Mouse (Mus musculus): ENCODE measurements around the gene Crabp2. TPM values are rescaled to one million over a fixed set of nuclear protein-coding genes. Genes with fewer than 3 reads are reported as not detected.

Crabp2 gene
- polyA plus RNA-seq, 1 experiment from 2014 or later: 35.9 TPM

- H3K9ac ChIP-seq (ENCODE audit: low read length): no peak overlapping the region
- H3K27me3 ChIP-seq (replicated peaks; ENCODE audit: control insufficient read depth, insufficient read depth, low read length): peaks cover 47% of the 10 kb centered on the region
- DNase-seq (ENCODE audit: low spot score) (no peak), ATAC-seq (no peak)
- H3K4me3 ChIP-seq (ENCODE audit: low read depth, low read length): no peak overlapping the region
- H3K27ac ChIP-seq (ENCODE audit: low read depth, low read length): no peak overlapping the region
- peaks cover 8% of the 10 kb centered on the region for H3K4me1 ChIP-seq (ENCODE audit: control insufficient read depth, insufficient read depth, low read length)
- H3K36me3 ChIP-seq (ENCODE audit: control insufficient read depth, insufficient read depth, low read length): no peaks in the 10 kb centered on the region
- H3K9me3 ChIP-seq (replicated peaks; ENCODE audit: control insufficient read depth, low read length): no peaks in the 10 kb centered on the region
- WGBS: 5% methylated on average over 5 of the region's 6 CpGs
- H3K4me2 ChIP-seq (ENCODE audit: low read length): no peak overlapping the region
Observed at GRCm38 (mm10) chr3:87993436-87993835, 45.0 kb downstream of the Crabp2 start.

DNA sequence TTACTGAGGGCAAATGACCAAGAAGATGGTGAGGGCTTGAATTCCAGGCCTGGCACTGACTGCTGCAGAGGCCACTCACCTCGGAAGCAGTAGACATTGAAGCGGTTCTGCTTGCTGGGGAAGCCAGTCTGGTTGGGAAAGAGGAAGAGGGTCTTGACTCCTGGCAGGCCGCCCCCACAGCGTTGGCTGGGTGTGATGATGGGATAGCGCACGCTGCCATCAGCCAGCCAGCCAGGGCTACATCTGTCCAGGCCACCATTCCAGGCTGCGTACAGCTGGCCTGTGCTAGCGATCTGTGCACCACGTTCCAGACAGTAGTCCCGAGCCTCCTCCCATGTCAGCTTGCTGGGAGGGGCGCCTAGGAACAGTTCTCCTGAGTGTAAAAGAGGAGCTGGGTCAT is 46.9 kb downstream of the Crabp2 start:
- Histone ChIP-seq H3K36me3 (ENCODE audit: control insufficient read depth, insufficient read depth, low read length) (no peaks in the 10 kb centered on the region), H3K4me1 (ENCODE audit: control insufficient read depth, insufficient read depth, low read length) (peaks cover 18% of the 10 kb centered on the region)

GRCm38 (mm10) chr3:87996401-87996800 is 47.9 kb downstream of the Crabp2 start:
- Histone ChIP-seq H3K4me3 (ENCODE audit: low read depth, low read length) (no peak overlapping the region), H3K27ac (ENCODE audit: low read depth, low read length) (no peak overlapping the region), H3K27me3 (replicated peaks; ENCODE audit: control insufficient read depth, insufficient read depth, low read length) (peaks cover 76% of the 10 kb centered on the region), H3K4me1 (ENCODE audit: control insufficient read depth, insufficient read depth, low read length) (peaks cover 21% of the 10 kb centered on the region), H3K36me3 (ENCODE audit: control insufficient read depth, insufficient read depth, low read length) (no peaks in the 10 kb centered on the region), H3K4me2 (ENCODE audit: low read length) (peak overlapping the region; percentile 59), H3K9ac (ENCODE audit: low read length) (no peak overlapping the region), H3K9me3 (replicated peaks; ENCODE audit: control insufficient read depth, low read length) (no peaks in the 10 kb centered on the region)
- no peak for ATAC-seq
- 2% methylated on average over 15 of the region's 15 CpGs for WGBS
- no peak for DNase-seq (ENCODE audit: low spot score)

More for the DNA sequence above, 46.9 kb downstream of the Crabp2 start:
- 27% methylated on average over 11 of the region's 11 CpGs for WGBS
- H3K27ac ChIP-seq (ENCODE audit: low read depth, low read length): no peak overlapping the region
- H3K9ac ChIP-seq (ENCODE audit: low read length): no peak overlapping the region
- ATAC-seq (no peak), DNase-seq (ENCODE audit: low spot score) (no peak)
- no peaks in the 10 kb centered on the region for H3K9me3 ChIP-seq (replicated peaks; ENCODE audit: control insufficient read depth, low read length)
- peaks cover 66% of the 10 kb centered on the region for H3K27me3 ChIP-seq (replicated peaks; ENCODE audit: control insufficient read depth, insufficient read depth, low read length)
- no peak overlapping the region for H3K4me3 ChIP-seq (ENCODE audit: low read depth, low read length)
- no peak overlapping the region for H3K4me2 ChIP-seq (ENCODE audit: low read length)

DNA sequence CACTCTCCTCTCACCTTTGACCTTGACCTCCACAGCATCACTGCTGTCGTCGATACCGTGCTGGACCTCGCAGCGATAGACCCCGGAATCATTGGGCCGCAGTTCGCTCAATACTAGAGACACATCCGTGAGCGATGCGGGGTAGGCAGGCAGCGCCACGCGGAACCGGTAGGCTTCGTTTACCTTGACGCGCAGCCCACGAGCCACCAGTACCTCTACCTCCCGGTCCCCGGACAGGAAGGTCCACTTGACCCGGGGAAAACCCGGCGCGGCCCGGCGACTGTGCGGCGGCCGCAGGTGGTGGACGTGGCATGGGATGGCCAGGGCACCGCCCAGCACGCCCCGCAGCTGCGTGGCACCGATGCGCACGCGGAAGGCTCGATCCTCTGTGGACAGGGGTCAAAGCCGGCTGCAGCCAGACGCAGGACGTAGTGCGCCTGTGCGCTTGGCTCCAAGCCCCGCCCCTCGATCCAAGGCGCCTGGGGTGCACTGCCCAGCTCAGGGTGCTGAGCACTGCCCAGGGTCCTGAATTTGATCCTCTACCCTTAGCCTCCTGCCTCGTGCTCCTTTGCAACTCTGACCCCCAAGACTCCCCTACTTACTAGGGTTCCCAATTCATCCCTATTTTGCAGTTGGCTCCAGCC is 48.6 kb downstream of the Crabp2 start:
- WGBS: under 1% methylated on average over 48 of the region's 49 CpGs
- no peak for DNase-seq (ENCODE audit: low spot score)
- no peaks in the 10 kb centered on the region for H3K9me3 ChIP-seq (replicated peaks; ENCODE audit: control insufficient read depth, low read length)
- no peak overlapping the region for H3K27ac ChIP-seq (ENCODE audit: low read depth, low read length)
- no peak for ATAC-seq
- peak overlapping the region; percentile 59 for H3K4me2 ChIP-seq (ENCODE audit: low read length)
- peak overlapping the region; percentile 30 for H3K4me3 ChIP-seq (ENCODE audit: low read depth, low read length)
- H3K36me3 ChIP-seq (ENCODE audit: control insufficient read depth, insufficient read depth, low read length): no peaks in the 10 kb centered on the region
- peaks cover 21% of the 10 kb centered on the region for H3K4me1 ChIP-seq (ENCODE audit: control insufficient read depth, insufficient read depth, low read length)
- peak overlapping the region; percentile 46 for H3K9ac ChIP-seq (ENCODE audit: low read length)
- H3K27me3 ChIP-seq (replicated peaks; ENCODE audit: control insufficient read depth, insufficient read depth, low read length): peaks cover 83% of the 10 kb centered on the region

GRCm38 (mm10) chr3:87998747-87999146 is 50.3 kb downstream of the Crabp2 start:
- H3K36me3 ChIP-seq (ENCODE audit: control insufficient read depth, insufficient read depth, low read length): no peaks in the 10 kb centered on the region
- H3K27me3 ChIP-seq (replicated peaks; ENCODE audit: control insufficient read depth, insufficient read depth, low read length): peaks cover 91% of the 10 kb centered on the region
- ATAC-seq: peak; percentile 32; the same call in 1 of the 2 replicates
- H3K27ac ChIP-seq (ENCODE audit: low read depth, low read length): no peak overlapping the region
- WGBS: under 1% methylated on average over 6 of the region's 7 CpGs
- peak overlapping the region; percentile 64; the same call in 1 of the 2 replicates for H3K9ac ChIP-seq (ENCODE audit: low read length)
- peaks cover 21% of the 10 kb centered on the region for H3K4me1 ChIP-seq (ENCODE audit: control insufficient read depth, insufficient read depth, low read length)
- peak; percentile 75 for DNase-seq (ENCODE audit: low spot score)
- H3K9me3 ChIP-seq (replicated peaks; ENCODE audit: control insufficient read depth, low read length): no peaks in the 10 kb centered on the region
- H3K4me3 ChIP-seq (ENCODE audit: low read depth, low read length): peak overlapping the region; percentile 44
- peak overlapping the region; percentile 83 for H3K4me2 ChIP-seq (ENCODE audit: low read length)

DNA sequence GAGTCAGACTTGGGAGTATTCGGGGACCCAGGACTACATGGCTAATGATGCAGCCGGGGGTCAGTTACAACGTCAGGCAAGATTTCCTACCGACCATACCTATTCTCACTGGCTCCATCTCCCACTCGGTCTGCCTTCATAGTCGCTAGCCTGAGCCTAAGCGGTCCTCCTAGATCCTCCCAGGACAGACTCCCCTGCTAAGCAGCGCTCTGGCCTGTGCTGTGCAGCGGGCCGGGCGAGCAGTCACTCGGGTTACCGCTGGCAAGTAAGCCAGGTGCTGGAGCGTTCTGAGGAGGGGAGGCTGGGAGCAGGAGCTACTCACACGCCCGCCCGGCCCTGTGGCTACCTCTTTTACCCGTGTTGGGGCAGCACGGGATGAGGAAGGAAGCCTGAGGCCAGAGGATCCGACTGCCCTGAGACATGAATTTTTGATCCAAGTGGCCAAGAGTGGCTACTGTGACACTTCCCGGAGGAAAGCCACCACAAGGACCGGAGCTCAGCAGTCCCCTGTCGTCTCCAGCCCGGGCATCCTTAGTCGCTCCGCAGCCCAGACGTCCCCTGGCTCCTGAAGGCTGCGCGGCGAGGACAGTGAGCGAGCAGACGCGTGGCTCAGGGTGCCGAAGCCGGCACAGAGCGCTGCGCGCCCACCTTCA is 50.9 kb downstream of the Crabp2 start:
- Histone ChIP-seq H3K36me3 (ENCODE audit: control insufficient read depth, insufficient read depth, low read length) (no peaks in the 10 kb centered on the region), H3K27ac (ENCODE audit: low read depth, low read length) (0 out of 2 replicates have a peak overlapping the region, but pooled peaks have one; percentile 9), H3K9me3 (replicated peaks; ENCODE audit: control insufficient read depth, low read length) (no peaks in the 10 kb centered on the region), H3K4me1 (ENCODE audit: control insufficient read depth, insufficient read depth, low read length) (peaks cover 21% of the 10 kb centered on the region), H3K9ac (ENCODE audit: low read length) (peak overlapping the region; percentile 64), H3K27me3 (replicated peaks; ENCODE audit: control insufficient read depth, insufficient read depth, low read length) (peaks cover 84% of the 10 kb centered on the region), H3K4me3 (ENCODE audit: low read depth, low read length) (peak overlapping the region; percentile 44), H3K4me2 (ENCODE audit: low read length) (peak overlapping the region; percentile 83)
- 0 out of 2 replicates have a peak, but pooled peaks have one; percentile 18 for ATAC-seq
- under 1% methylated on average over 35 of the region's 38 CpGs for WGBS
- DNase-seq (ENCODE audit: low spot score): no peak

- peak; percentile 50 for DNase-seq (ENCODE audit: low spot score)
- Histone ChIP-seq H3K27me3 (replicated peaks; ENCODE audit: control insufficient read depth, insufficient read depth, low read length) (peaks cover 77% of the 10 kb centered on the region), H3K9me3 (replicated peaks; ENCODE audit: control insufficient read depth, low read length) (no peaks in the 10 kb centered on the region), H3K4me2 (ENCODE audit: low read length) (peak within 1 kb of the TSS; percentile 83), H3K4me3 (ENCODE audit: low read depth, low read length) (peak within 1 kb of the TSS; percentile 44), H3K36me3 (ENCODE audit: control insufficient read depth, insufficient read depth, low read length) (no peaks in the 10 kb centered on the region), H3K27ac (ENCODE audit: low read depth, low read length) (0 out of 2 replicates have a peak within 1 kb of the TSS, but pooled peaks have one; percentile 9), H3K9ac (ENCODE audit: low read length) (peak within 1 kb of the TSS; percentile 64), H3K4me1 (ENCODE audit: control insufficient read depth, insufficient read depth, low read length) (peaks cover 21% of the 10 kb centered on the region)
- WGBS: under 1% methylated on average over 30 of the region's 39 CpGs
- ATAC-seq: no peak
Observed at GRCm38 (mm10) chr3:88000181-88000580, 51.7 kb downstream of the Crabp2 start, which contains the start of gene Bcan. Gene Bcan, minus strand, starts transcription at chr3:88000230.

DNA sequence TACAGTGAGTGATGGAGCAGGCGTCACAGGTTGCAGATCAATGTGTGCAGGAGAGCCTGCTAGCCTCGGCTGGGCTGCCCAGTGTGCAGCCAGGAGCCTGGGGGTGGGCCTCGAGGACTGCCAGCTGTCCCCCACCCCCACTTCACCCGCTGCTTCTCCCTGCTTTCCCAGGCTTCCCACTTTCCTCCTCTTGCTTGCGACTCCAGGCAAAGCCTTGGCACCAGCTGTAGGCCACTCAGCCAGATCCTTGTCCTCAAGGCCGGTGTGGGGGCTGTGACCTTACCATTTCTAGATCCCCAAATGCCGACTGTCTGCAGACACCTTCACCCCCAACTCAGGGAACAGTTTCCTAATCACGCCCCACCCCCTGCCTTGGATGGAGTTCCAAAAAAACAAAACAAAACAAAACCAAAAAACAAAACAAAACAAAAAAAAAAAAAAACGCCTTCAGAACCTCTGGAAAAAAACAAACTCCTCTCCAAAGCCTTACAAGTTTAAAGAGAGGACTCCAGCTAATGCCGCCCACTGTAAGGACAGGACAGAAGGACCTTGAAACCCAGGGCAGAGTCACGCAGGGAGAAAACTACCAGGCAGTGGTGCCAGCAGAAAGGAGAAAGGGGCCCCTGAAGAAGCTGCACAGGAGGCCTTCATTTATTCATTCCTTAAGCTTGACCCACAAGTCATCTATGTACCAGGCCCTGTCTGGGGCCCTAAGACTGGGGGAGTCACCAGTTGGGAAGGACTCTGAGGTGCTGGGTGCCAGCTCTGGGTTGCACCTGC is 52.5 kb downstream of the Crabp2 start:
- no peak overlapping the region for H3K27ac ChIP-seq (ENCODE audit: low read depth, low read length)
- peaks cover 68% of the 10 kb centered on the region for H3K27me3 ChIP-seq (replicated peaks; ENCODE audit: control insufficient read depth, insufficient read depth, low read length)
- H3K4me2 ChIP-seq (ENCODE audit: low read length): peak overlapping the region; percentile 83
- H3K9ac ChIP-seq (ENCODE audit: low read length): no peak overlapping the region
- DNase-seq (ENCODE audit: low spot score) (no peak), ATAC-seq (no peak)
- no peaks in the 10 kb centered on the region for H3K36me3 ChIP-seq (ENCODE audit: control insufficient read depth, insufficient read depth, low read length)
- peaks cover 21% of the 10 kb centered on the region for H3K4me1 ChIP-seq (ENCODE audit: control insufficient read depth, insufficient read depth, low read length)
- H3K9me3 ChIP-seq (replicated peaks; ENCODE audit: control insufficient read depth, low read length): no peaks in the 10 kb centered on the region
- H3K4me3 ChIP-seq (ENCODE audit: low read depth, low read length): peak overlapping the region; percentile 44
- 17% methylated on average over 11 of the region's 11 CpGs for WGBS

All from forebrain, embryonic 14.5 days (tissue).